Mouse (Mus musculus): ENCODE measurements around the gene Coasy.

Coasy gene

DNA sequence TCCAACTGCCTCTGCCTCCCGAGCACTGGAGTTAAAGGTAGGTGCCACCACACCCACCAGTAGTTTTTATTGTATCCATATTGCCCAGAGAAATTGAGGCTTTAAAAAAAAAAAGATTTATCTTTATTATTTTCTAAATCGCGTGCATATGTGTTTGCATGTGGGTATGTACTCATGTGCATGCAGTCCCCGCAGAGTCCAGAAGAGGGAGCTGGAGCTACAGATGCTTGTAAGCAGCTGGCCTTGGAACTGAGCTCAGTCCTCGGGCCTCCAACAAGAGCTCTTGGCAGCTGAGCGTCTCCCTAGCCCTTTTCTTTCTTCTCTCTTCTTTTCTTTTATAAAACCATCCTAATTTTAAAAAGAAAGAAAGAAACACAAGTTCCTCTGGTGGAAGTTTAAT lies 49.3 kb downstream of the Coasy start:
- DNase-seq (ENCODE audit: low spot score) = no peak

DNA sequence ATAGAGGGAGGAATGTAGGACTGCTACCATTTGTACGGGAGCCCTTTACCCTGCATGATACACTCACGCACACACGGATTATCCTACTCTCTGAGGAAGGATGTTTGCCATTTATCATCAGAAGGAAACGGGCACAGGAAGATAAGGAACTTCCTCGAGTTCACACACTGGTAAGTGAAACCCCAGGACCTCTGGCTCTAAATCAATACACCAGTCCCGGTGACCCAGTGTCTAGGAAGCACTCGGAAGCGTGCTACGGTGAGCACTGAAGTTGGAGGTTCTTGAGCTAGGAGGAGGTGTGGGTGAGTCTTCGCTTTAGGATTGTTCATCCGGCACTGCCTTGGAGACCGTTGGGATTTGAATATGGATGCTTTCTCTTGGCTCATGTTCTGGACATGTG lies 50.7 kb downstream of the Coasy start:
- no peak for DNase-seq (ENCODE audit: low spot score)

DNA sequence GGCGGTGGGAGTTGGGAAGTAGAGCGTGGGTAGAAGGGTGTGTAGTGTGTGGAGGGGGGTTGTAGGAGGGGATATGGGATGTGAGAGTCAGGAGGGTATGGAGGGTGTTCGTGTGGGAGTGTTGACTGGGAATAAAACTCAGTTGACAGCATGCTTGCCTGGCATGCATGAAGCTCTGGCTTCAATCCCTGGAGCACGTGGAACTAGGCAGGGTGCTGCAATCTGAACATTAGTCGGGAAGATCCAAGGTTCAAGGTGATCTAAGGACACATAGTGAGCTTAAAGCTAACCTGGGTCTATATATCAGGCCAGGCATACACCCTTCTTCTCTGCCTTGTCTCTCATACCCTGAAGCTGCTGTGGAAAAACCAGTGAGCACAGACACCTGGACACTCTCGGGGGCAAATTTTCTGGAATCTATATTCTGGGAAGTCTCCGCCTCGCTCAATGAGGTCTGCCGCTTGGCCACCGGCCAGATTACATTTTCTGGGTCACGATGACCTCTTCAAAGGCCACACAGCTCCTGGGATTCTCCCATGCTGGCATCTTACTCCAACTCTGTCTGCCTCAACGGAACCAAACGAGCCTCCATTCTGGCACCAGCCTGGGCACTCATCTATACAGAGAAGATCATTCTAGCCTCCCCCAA lies 52.0 kb downstream of the Coasy start:
- peak; percentile 75 for DNase-seq (ENCODE audit: low spot score)
